Mouse (Mus musculus): Measurements from ENCODE around the gene Myl6. TPM values are rescaled to one million over a fixed set of nuclear protein-coding genes. Genes with fewer than 3 reads are reported as not detected.
"Not testable (repeated sequence)": the region's sequence is repeated elsewhere in the genome, so short reads cannot be mapped to it uniquely, and the experiment has no call there.

The Myl6 gene
- polyA plus RNA-seq, 1 experiment from 2014 or later = 524 TPM

DNA sequence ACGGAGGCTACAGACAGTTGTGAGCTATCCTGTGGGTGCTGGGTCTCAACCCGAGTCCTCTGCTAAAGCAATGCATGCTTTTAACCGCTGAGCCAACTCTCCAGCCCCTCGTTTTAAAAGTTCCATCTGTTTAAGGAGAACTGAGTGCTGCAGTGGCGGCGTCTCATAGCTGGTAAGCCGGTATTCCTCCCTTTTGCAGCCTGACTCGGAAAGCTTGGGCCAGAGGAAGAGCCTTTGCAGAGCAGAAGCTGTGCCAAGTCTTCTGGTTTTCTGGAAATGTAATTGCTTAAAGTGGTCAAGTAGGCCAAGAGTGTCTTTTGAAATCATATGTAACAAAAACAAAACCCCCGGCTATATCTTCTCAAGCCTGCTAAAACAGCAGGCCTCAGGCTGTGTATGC is 14.3 kb upstream of the Myl6 start:
- Histone ChIP-seq H3K27me3 (no peaks in the 10 kb centered on the region), H3K9ac (no peak overlapping the region), H3K36me3 (peaks cover 28% of the 10 kb centered on the region), H3K9me3 (replicated peaks) (no peaks in the 10 kb centered on the region), H3K4me1 (replicated peaks) (peaks cover 41% of the 10 kb centered on the region), H3K4me2 (no peak overlapping the region), H3K27ac (no peak overlapping the region), H3K4me3 (replicated peaks) (no peak overlapping the region)
- ATAC-seq (ENCODE audit: low read depth) = no peak
- 80% methylated on average over 9 of the region's 9 CpGs for WGBS (ENCODE audit: insufficient replicate concordance)
- DNase-seq = no peak

DNA sequence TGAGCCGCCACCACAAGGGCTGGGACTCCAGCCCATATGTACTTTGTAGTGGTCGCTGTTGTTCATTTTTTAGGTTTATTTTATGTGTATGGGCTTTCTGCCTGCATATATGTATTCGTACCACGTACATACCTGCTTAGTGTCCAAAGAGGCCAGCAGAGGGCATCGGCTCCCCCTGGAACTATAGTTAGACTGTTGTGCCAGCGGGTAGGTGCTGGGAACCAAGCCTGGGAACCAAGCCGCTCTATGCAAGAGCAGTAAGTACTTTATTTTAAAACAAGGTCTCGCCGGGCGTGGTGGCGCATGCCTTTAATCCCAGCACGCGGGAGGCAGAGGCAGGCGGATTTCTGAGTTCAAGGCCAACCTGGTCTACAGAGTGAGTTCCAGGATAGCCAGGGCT is 12.0 kb upstream of the Myl6 start:
- H3K4me2 ChIP-seq = no peak overlapping the region
- peaks cover 11% of the 10 kb centered on the region for H3K36me3 ChIP-seq
- 94% methylated on average over 14 of the region's 14 CpGs for WGBS (ENCODE audit: insufficient replicate concordance)
- no peak for ATAC-seq (ENCODE audit: low read depth)
- DNase-seq = no peak
- no peak overlapping the region for H3K4me3 ChIP-seq (replicated peaks)
- H3K4me1 ChIP-seq (replicated peaks) = peaks cover 50% of the 10 kb centered on the region
- H3K27me3 ChIP-seq = no peaks in the 10 kb centered on the region
- no peaks in the 10 kb centered on the region for H3K9me3 ChIP-seq (replicated peaks)
- no peak overlapping the region for H3K27ac ChIP-seq
- H3K9ac ChIP-seq = no peak overlapping the region

DNA sequence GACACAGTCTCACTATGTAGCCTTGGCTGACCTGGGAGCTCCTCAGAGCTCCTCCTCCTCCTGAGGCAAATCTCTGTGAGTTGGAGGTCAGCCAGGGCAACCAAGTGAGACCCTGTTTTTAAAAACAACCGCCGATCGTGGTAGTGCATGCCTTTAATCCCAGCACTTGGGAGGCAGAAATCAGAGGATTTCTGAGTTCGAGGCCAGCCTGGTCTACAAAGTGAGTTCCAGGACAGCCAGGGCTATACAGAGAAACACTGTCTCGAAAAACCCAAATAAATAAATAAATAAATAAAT is 11.4 kb upstream of the Myl6 start:
- not testable (repeated sequence) for ATAC-seq (ENCODE audit: low read depth); H3K27me3 ChIP-seq; H3K36me3 ChIP-seq; DNase-seq; H3K9me3 ChIP-seq (replicated peaks); H3K9ac ChIP-seq; H3K4me3 ChIP-seq (replicated peaks)
- peak overlapping the region; percentile 44; the same call in 1 of the 2 replicates for H3K4me2 ChIP-seq
- WGBS (ENCODE audit: insufficient replicate concordance) = 73% methylated on average over 5 of the region's 5 CpGs
- peaks cover 47% of the 10 kb centered on the region for H3K4me1 ChIP-seq (replicated peaks)
- H3K27ac ChIP-seq = peak overlapping the region; percentile 72

DNA sequence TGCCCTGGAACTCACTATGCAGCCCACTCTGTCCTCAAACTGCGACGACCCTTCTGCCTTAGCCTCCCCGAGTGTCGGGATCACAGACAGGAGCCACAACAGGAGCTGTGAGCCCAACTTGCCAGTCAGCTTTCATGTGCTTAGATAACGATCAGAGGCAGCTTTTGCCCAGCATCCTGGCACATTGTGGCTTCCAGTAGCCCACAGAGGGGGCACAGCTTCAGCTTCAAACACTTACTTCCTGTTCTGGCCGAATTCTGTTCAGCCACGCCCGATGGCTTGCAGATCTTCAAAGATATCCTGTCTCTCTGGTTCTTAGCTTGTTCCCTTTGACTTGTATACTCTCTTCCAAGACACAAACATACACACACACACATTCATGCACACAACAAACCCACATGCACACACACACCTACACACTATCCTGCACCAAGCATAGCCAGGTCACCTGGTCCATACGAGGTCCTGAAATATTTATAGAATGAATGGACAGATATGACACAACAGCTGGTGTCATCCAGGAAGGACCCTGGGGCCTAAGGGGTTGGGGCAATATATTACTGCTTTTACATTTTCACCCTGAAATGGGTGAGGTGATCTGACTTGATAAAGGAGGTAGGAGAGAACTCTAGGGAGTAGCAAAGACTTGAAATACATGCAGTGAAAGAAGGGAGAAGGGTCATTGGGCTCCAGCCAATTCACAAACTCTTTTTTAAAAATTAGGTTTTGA is 10.9 kb upstream of the Myl6 start:
- DNase-seq (no peak), ATAC-seq (ENCODE audit: low read depth) (peak; percentile 29)
- H3K4me1 ChIP-seq (replicated peaks) = peaks cover 47% of the 10 kb centered on the region
- WGBS (ENCODE audit: insufficient replicate concordance) = 16% methylated on average over 9 of the region's 9 CpGs
- H3K4me3 ChIP-seq (replicated peaks) = no peak overlapping the region
- peak overlapping the region; percentile 56 for H3K9ac ChIP-seq
- peak overlapping the region; percentile 44 for H3K4me2 ChIP-seq
- H3K27ac ChIP-seq = peak overlapping the region; percentile 72
- peaks cover 1% of the 10 kb centered on the region for H3K36me3 ChIP-seq
- no peaks in the 10 kb centered on the region for H3K27me3 ChIP-seq
- H3K9me3 ChIP-seq (replicated peaks) = no peaks in the 10 kb centered on the region

DNA sequence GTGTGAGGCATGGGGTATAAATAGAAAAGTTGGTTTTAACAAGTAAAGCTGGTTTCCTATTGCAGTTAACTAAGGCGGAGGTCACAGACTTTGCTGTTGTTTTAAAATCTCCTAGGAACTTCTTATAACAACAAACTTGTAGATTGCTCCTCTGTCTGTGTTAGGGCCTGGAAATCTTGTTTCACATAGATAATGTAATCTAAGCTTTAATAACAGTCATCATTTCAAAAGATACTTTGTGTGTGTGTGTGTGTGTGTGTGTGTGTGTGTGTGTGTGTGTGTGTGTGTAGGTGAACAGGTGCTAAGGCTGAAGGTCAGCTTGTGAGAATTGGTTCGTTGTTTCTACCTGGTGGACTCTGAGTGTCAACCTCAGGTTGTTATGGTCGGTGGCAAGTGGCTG is 10.1 kb upstream of the Myl6 start:
- Histone ChIP-seq H3K4me1 (replicated peaks) (peaks cover 54% of the 10 kb centered on the region), H3K9ac (no peak overlapping the region), H3K4me2 (no peak overlapping the region), H3K36me3 (no peaks in the 10 kb centered on the region), H3K27ac (peak overlapping the region; percentile 72; the same call in 1 of the 2 replicates), H3K9me3 (replicated peaks) (no peaks in the 10 kb centered on the region), H3K4me3 (replicated peaks) (no peak overlapping the region), H3K27me3 (no peaks in the 10 kb centered on the region)
- ATAC-seq (ENCODE audit: low read depth) (no peak), DNase-seq (no peak)
- 59% methylated on average over 3 of the region's 3 CpGs for WGBS (ENCODE audit: insufficient replicate concordance)

DNA sequence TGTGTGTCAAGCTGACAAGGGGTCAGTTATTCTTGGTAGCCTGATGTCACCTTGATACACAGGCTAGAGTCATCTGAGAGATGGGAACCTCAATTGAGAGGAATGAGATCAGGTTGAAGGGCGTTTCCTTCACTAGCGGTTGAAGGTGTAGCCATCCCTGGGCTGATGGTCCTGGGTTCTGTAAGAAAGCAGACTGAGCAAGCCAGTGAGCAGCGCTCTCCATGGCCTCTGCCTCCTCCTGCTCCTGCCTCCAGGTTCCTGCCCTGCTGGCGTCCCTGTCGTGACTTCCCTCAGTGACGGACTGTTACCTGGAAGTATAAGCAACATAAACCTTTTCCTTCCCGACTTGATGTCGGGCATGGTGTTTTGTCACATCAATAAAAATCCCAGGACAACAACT is 9.6 kb upstream of the Myl6 start:
- Histone ChIP-seq H3K4me1 (replicated peaks) (peaks cover 54% of the 10 kb centered on the region), H3K9me3 (replicated peaks) (no peaks in the 10 kb centered on the region), H3K4me2 (no peak overlapping the region), H3K36me3 (no peaks in the 10 kb centered on the region), H3K4me3 (replicated peaks) (no peak overlapping the region), H3K27me3 (no peaks in the 10 kb centered on the region), H3K27ac (0 out of 2 replicates have a peak overlapping the region, but pooled peaks have one; percentile 3), H3K9ac (no peak overlapping the region)
- no peak for ATAC-seq (ENCODE audit: low read depth)
- 79% methylated on average over 8 of the region's 8 CpGs for WGBS (ENCODE audit: insufficient replicate concordance)
- no peak for DNase-seq

DNA sequence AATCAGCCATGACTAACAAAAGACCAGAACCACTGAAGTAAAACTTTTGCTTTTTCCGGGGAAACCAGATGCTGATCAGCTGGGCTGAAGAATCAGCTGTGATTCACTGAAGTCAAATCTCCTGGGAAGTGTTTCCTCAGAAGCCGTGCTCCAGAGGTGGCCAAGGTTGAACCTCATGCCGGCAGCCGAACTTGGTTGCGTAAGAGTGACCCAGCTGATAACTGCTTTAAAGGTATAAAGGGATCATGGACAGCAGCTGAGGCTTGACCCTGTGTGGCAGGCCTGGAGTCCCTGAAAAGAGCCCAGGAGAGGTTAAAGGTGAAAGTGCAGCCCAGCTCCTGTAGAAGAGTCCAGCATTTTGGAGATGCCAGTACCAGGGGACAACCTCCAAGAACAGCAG is 8.4 kb upstream of the Myl6 start:
- H3K9me3 ChIP-seq (replicated peaks) = no peaks in the 10 kb centered on the region
- H3K27ac ChIP-seq = peak overlapping the region; percentile 64
- no peak overlapping the region for H3K4me2 ChIP-seq
- H3K27me3 ChIP-seq = no peaks in the 10 kb centered on the region
- peaks cover 66% of the 10 kb centered on the region for H3K4me1 ChIP-seq (replicated peaks)
- DNase-seq (no peak), ATAC-seq (ENCODE audit: low read depth) (no peak)
- no peak overlapping the region for H3K4me3 ChIP-seq (replicated peaks)
- 65% methylated on average over 5 of the region's 5 CpGs for WGBS (ENCODE audit: insufficient replicate concordance)
- no peaks in the 10 kb centered on the region for H3K36me3 ChIP-seq
- H3K9ac ChIP-seq = no peak overlapping the region

DNA sequence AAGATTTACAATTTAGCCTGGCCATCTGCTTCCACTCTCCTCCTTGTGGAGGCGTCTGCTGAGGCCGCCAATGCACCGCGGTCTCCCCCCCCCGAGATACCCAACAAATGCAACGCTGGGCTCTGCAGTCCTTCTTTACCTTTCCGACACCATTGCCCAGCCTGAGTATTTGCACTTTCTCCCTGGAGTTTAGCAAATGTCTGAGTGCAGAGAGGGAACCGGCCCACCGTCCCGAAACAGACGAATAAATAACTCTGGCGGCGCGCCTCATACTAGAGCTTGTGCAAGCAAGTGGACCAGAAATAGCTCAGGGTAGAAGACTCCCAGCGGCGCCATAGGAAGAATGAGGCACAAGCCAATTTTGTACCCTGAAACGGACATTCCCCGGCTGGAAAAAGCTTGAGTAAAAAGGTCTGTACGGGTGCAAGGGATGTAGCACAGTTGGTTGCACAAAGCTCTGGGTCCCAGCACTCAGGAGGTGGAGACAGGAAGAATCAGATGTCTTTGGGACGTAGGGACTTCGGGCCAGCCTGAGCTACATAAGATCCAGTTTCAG is 5.2 kb upstream of the Myl6 start:
- Histone ChIP-seq H3K9me3 (replicated peaks) (no peaks in the 10 kb centered on the region), H3K27me3 (no peaks in the 10 kb centered on the region), H3K4me2 (peak overlapping the region; percentile 93), H3K9ac (peak overlapping the region; percentile 82), H3K27ac (peak overlapping the region; percentile 86), H3K4me1 (replicated peaks) (peaks cover 83% of the 10 kb centered on the region), H3K36me3 (no peaks in the 10 kb centered on the region), H3K4me3 (replicated peaks) (peak overlapping the region; percentile 73)
- WGBS (ENCODE audit: insufficient replicate concordance) = 1% methylated on average over 21 of the region's 21 CpGs
- DNase-seq (peak; percentile 42), ATAC-seq (ENCODE audit: low read depth) (peak; percentile 44)

DNA sequence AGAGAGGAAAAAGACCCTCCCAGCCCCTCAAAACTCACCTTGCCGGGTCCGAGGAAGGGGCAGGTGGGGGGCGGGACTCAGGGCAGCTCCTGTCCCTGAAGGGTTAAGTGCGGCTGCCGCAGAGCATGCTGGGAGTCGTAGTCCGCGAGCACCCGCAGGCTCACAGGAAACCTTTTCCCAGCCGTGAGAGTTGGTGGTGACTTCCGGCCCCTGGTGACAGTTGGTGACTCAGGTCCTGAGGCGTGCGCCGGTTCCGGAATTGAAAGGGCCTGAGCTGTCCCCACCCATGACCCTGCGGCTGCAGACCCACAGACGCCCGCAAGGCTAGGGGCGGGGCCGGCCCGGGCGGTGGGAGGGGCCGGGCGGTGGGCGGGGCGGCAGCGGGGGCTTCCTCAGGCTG is 4.6 kb upstream of the Myl6 start, which contains the start of gene Myl6b:
Gene Myl6b (minus strand): TSS at position 96 of the 400 bp plus-strand sequence.
- ATAC-seq (ENCODE audit: low read depth) (peak; percentile 89), DNase-seq (peak; percentile 95)
- WGBS (ENCODE audit: insufficient replicate concordance) = under 1% methylated on average over 27 of the region's 27 CpGs
- no peaks in the 10 kb centered on the region for H3K27me3 ChIP-seq
- peak within 1 kb of the TSS; percentile 93 for H3K4me2 ChIP-seq
- H3K36me3 ChIP-seq = no peaks in the 10 kb centered on the region
- peaks cover 77% of the 10 kb centered on the region for H3K4me1 ChIP-seq (replicated peaks)
- H3K9ac ChIP-seq = peak within 1 kb of the TSS; percentile 82
- peak within 1 kb of the TSS; percentile 86 for H3K27ac ChIP-seq
- H3K9me3 ChIP-seq (replicated peaks) = no peaks in the 10 kb centered on the region
- H3K4me3 ChIP-seq (replicated peaks) = peak within 1 kb of the TSS; percentile 73

DNA sequence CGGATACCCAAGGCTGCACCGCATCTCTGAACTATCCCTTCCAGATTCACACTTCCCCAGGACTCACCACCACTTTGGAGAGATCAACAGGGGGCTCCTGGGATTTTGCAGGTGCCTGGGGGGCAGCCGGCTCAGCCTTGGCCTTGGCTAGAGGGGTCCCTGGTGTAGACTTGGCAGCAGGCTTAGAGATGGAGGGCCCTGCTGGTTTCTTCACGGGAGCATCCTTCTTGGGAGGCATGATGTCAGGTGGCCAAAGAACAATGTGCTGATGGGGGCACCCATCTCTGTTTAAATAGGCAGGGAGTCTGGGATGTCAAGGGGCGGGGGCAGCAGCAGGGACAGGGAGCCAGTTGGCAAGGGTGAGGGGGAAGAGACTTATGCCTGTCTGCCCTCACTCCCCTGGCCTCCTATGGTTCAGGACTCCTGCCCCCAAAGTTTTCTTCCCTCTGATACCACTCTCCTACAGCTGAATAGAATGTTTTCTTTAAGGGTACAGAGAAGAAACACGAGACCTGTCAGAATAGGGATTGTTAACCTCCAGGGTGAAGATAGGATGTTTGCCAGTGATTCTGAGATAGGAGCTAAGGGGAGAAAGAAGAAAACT is 3.3 kb upstream of the Myl6 start:
- Histone ChIP-seq H3K9ac (no peak overlapping the region), H3K9me3 (replicated peaks) (no peaks in the 10 kb centered on the region), H3K4me2 (no peak overlapping the region), H3K4me1 (replicated peaks) (peaks cover 75% of the 10 kb centered on the region), H3K27me3 (no peaks in the 10 kb centered on the region), H3K4me3 (replicated peaks) (no peak overlapping the region), H3K36me3 (peaks cover under 1% of the 10 kb centered on the region), H3K27ac (no peak overlapping the region)
- DNase-seq = no peak
- whole genome bisulfite sequencing (ENCODE audit: insufficient replicate concordance) = 66% methylated on average over 6 of the region's 6 CpGs
- ATAC-seq (ENCODE audit: low read depth) = no peak

DNA sequence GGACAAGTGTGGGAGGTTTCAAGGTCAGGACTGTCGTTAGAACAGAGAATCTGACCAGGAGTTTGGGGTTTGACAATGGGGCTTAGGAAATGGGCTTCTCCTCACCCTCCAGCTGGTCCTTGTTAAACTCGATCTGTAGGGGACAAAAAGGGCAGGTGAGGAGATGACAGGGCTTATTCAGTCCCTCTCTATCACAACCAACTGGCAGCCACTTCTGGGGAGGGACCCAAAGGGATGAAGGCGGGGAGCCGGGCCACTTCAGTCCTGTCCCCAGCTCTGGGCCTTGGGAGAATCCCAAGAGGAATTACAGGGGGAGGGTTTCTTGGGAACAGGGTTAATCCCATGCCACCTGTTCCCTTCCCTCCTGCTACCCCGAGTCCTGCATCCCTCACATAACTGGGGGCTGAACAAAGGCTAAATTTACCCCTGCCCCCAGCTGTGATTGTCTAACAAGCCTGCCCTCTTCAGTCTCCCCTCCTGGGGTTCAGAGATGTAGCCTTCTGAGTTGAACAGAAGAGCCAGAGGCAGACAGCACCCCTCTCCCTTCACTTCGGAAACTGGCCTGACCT is 2.6 kb upstream of the Myl6 start:
- WGBS (ENCODE audit: insufficient replicate concordance) = 63% methylated on average over 6 of the region's 6 CpGs
- ATAC-seq (ENCODE audit: low read depth) (no peak), DNase-seq (no peak)
- H3K4me3 ChIP-seq (replicated peaks) = no peak overlapping the region
- peaks cover 76% of the 10 kb centered on the region for H3K4me1 ChIP-seq (replicated peaks)
- H3K9me3 ChIP-seq (replicated peaks) = no peaks in the 10 kb centered on the region
- H3K27me3 ChIP-seq = no peaks in the 10 kb centered on the region
- no peak overlapping the region for H3K9ac ChIP-seq
- no peak overlapping the region for H3K4me2 ChIP-seq
- 0 out of 2 replicates have a peak overlapping the region, but pooled peaks have one; percentile 39 for H3K27ac ChIP-seq
- peaks cover 7% of the 10 kb centered on the region for H3K36me3 ChIP-seq

All from liver, embryonic 13.5 days (tissue).